Mouse (Mus musculus) ES-Bruce4 (cell line): ENCODE results near the gene Laptm4a.

Source experiments
- CTCF ChIP-seq: IDR thresholded peaks from one replicate; pipeline ENCODE4 v1.8.1; 2011; ENCODE audit warnings: low read depth, low read length
- EP300 ChIP-seq: IDR thresholded peaks from 2 replicates; pipeline ENCODE4 v1.6.1; 2011; ENCODE audit warnings: low read depth, low read length; ENCODE audit not compliant: insufficient read depth
- POLR2A ChIP-seq: IDR thresholded peaks from one replicate; pipeline ENCODE4 v1.8.1; 2011; ENCODE audit warnings: low read length; ENCODE audit not compliant: insufficient read depth

- TF ChIP-seq EP300 (no peak), CTCF (no peak), POLR2A (no peak)
Observed at GRCm38 (mm10) chr12:8878752-8879151, 42.7 kb upstream of the Laptm4a start.
